Mouse (Mus musculus) embryonic fibroblast, embryonic 13.5 days (primary cell): ENCODE data around the gene Zfp536. TPM values are rescaled to one million over a fixed set of nuclear protein-coding genes. Genes with fewer than 3 reads are reported as not detected.
A peak's percentile ranks its signal among the peaks of the same experiment; 100 is the strongest.

Experiments used
- H3K27ac ChIP-seq: 2 replicates; pipeline ENCODE4 v1.5.1; 2012; ENCODE audit warnings: low read length, control low read depth, inconsistent platforms; ENCODE audit not compliant: insufficient read depth
- H3K4me1 ChIP-seq: 2 replicates; pipeline ENCODE4 v1.6.1; 2011; ENCODE audit warnings: low read length; ENCODE audit not compliant: control insufficient read depth, insufficient read depth
- H3K4me3 ChIP-seq: 2 replicates; pipeline ENCODE4 v1.5.1; 2011; ENCODE audit warnings: mild to moderate bottlenecking, control low read depth, low read length; ENCODE audit not compliant: insufficient read depth
- CTCF ChIP-seq: IDR thresholded peaks from 2 replicates; pipeline ENCODE4 v1.5.1; 2011; ENCODE audit warnings: mild to moderate bottlenecking, control low read depth, low read length, moderate library complexity, borderline replicate concordance; ENCODE audit not compliant: insufficient read depth
- POLR2A ChIP-seq: IDR thresholded peaks from 2 replicates; pipeline ENCODE4 v1.6.1; 2011; ENCODE audit warnings: low read depth, mild to moderate bottlenecking, control low read depth, low read length, moderate library complexity
- polyA plus RNA-seq: library from polyadenylated mRNA; stranded (reverse); fragments of >200 nt; gene quantifications from 2 replicates; pipeline ENCODE4 v1.2.4, GENCODE M21; 2011; ENCODE audit warnings: low read depth; ENCODE audit not compliant: missing spikeins, insufficient read length

The Zfp536 gene
- polyA plus RNA-seq, 1 experiment: 1.4 TPM

DNA sequence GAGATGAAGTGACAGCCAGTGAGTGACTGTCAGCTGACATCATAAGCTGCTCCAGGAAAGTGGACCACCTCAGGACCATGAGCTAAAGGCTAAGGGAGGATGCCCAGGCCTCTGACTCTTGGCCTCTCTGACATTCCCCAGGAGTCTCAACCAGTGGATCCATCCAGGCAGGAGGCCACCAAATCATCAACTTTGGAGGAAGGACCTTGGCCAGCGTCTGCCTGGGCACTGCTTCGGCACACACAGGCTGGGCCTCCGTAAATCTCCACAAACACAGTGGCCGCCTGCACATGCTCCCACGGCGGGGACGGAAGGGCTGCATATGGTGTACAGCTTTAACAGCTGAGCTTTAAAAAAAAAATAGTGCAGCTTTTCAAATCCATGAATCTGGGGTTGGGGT lies 210.9 kb downstream of the Zfp536 start:
- Histone ChIP-seq H3K27ac (no peak overlapping the region; the same call in 1 of the 2 replicates), H3K4me3 (peak overlapping the region; percentile 0; the same call in 1 of the 2 replicates), H3K4me1 (0 out of 2 replicates have a peak, but pooled peaks cover 4% of the 10 kb centered on the region)
- TF ChIP-seq POLR2A: no peak
- no peak for TF ChIP-seq CTCF

GRCm38 (mm10) chr7:37560581-37560980 lies 212.9 kb downstream of the Zfp536 start:
- 0 out of 2 replicates have a peak, but pooled peaks cover 4% of the 10 kb centered on the region for H3K4me1 ChIP-seq
- TF ChIP-seq CTCF (no peak), POLR2A (no peak)
- no peak overlapping the region for H3K27ac ChIP-seq
- no peak overlapping the region for H3K4me3 ChIP-seq

GRCm38 (mm10) chr7:37559851-37560250 lies 213.6 kb downstream of the Zfp536 start:
- Histone ChIP-seq H3K27ac (no peak overlapping the region), H3K4me3 (no peak overlapping the region), H3K4me1 (0 out of 2 replicates have a peak, but pooled peaks cover 4% of the 10 kb centered on the region)
- TF ChIP-seq CTCF (no peak), POLR2A (no peak)

DNA sequence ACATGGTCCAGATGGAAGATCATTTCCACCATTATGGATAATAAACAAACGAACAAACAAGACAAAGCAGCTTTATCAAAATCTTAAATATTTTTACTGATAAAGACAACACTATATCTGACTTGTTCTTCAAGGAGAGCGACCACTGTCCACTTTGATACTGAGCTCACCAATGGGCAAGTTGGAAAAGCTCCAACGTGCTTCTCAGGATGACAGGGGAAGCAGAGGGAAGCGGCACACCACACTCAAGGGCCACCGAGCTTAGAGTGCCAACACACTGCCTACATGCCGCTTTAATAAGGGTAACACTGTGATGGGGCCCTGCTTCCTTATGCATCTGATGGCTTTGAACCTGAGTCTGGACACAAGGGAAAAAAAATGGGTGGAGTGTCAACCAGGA lies 214.1 kb downstream of the Zfp536 start:
- H3K4me3 ChIP-seq: no peak overlapping the region
- H3K4me1 ChIP-seq: 0 out of 2 replicates have a peak, but pooled peaks cover 4% of the 10 kb centered on the region
- H3K27ac ChIP-seq: no peak overlapping the region
- TF ChIP-seq CTCF: no peak
- TF ChIP-seq POLR2A: no peak

GRCm38 (mm10) chr7:37556811-37557210 lies 216.6 kb downstream of the Zfp536 start:
- TF ChIP-seq POLR2A (no peak), CTCF (no peak)
- H3K4me1 ChIP-seq: no peaks in the 10 kb centered on the region
- no peak overlapping the region for H3K27ac ChIP-seq
- no peak overlapping the region for H3K4me3 ChIP-seq

- no peak overlapping the region for H3K4me3 ChIP-seq
- H3K4me1 ChIP-seq: no peaks in the 10 kb centered on the region
- TF ChIP-seq POLR2A: no peak
- no peak for TF ChIP-seq CTCF
- no peak overlapping the region for H3K27ac ChIP-seq
Observed at GRCm38 (mm10) chr7:37554405-37554804, 219.0 kb downstream of the Zfp536 start.

GRCm38 (mm10) chr7:37553646-37554045 lies 219.8 kb downstream of the Zfp536 start:
- Histone ChIP-seq H3K4me1 (no peaks in the 10 kb centered on the region), H3K27ac (no peak overlapping the region), H3K4me3 (no peak overlapping the region)
- TF ChIP-seq CTCF (no peak), POLR2A (no peak)

DNA sequence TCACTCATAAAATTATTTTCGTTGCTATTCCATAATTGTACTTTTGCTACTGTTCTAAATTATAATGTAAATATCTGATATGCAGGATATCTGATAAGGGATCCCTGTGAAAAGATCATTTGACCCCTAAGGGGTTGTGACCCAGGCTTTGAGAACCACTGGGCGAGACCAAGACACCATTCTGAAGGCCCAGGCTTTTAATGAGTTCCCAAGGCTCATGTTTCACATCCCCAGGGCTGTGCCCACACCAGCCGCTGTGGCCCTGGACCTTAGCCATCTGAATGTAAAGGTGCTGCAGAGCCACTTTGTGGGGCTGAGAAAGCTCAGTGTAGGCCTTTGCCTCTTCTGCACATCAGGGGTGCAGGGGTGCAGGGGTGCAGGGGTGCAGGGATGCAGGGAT lies 221.1 kb downstream of the Zfp536 start:
- Histone ChIP-seq H3K4me1 (no peaks in the 10 kb centered on the region), H3K27ac (no peak overlapping the region), H3K4me3 (no peak overlapping the region)
- no peak for TF ChIP-seq POLR2A
- no peak for TF ChIP-seq CTCF

DNA sequence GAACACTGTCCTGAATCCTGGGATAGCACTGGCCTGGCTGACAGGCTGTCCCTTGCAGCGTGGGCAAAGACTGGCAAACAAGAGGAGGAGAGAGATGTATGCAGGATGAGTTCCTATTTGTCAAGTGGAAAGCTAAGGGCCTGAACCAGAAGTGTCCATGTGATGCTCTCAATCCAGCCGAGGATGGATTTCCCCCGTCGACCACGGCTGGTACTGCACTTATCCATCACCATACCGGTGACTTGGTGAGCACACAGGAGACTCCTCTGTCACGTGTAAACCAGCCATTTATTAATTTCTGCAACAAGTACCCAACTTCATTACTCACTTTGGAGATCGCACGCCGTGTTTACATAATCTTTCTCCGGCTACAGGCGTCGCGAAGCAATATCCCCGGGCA lies 224.6 kb downstream of the Zfp536 start:
- Histone ChIP-seq H3K4me3 (no peak overlapping the region), H3K27ac (no peak overlapping the region), H3K4me1 (no peaks in the 10 kb centered on the region)
- no peak for TF ChIP-seq CTCF
- TF ChIP-seq POLR2A: no peak

GRCm38 (mm10) chr7:37544011-37544410 lies 229.4 kb downstream of the Zfp536 start:
- TF ChIP-seq POLR2A (no peak), CTCF (no peak)
- H3K4me3 ChIP-seq: no peak overlapping the region
- no peak overlapping the region for H3K27ac ChIP-seq
- no peaks in the 10 kb centered on the region for H3K4me1 ChIP-seq

DNA sequence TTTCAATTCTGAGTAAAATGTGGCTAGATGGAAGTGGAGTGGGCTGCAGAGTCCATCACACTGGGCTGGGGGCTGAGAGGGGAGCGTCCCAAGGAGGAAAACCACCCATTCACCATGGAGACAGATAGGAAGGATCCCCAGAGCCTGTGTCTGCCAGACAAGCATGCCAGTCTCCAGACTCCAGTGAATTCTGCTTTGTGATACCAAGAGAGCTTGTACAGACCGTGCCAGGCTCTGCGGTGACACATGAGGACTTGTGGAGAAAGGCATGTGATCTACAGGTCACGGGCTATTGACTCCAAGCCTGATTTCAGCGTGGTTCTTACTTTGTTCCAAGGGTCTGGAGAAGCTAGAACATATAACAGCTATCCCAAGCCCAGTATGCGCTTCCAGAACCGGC lies 230.5 kb downstream of the Zfp536 start:
- Histone ChIP-seq H3K4me1 (no peaks in the 10 kb centered on the region), H3K4me3 (no peak overlapping the region), H3K27ac (no peak overlapping the region)
- TF ChIP-seq POLR2A (no peak), CTCF (no peak)
